Comparison of ENCODE assay signal across 8 mouse cellular contexts in the genomic region with DNA sequence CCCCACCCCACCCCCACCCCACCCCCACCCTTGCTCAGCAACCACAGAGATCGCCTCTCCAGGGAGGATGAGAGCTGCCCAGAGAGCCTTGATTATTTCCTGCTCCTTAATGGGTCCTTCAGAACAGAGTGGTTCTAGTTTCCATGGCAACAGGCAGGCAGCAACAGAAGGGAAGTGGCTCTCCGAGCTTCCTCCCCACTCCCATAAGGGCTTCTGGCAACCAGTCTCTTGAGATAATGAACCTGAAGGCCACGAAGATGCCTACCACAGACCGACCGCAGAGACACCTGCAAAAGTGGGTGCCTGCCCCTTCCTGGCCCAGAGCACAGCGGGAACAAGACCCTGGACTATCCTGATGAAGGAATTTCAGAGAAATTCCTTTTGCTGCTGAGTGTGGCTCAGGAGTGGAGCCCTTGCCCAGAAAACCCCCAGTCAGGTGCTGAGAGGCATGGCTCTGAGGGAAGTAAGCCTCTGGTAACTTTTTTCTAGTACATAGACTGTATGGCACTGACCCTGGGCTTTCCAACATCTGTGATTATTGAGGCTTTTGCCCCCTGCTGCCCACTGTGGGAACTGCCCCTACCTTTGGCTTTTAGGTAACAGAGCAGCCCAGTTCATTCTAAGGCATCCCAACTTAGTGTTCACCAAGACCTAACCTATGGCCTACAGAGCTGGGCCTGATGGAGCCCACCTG. TPM values are rescaled to one million over a fixed set of nuclear protein-coding genes. Genes with fewer than 3 reads are reported as not detected.
DNase-seq lines count a peak whose midpoint lies in the region; ATAC-seq and TF ChIP-seq lines count a peak whose summit lies in the region.
"Had no signal": no experiment of that assay in that cellular context is flagged by ENCODE, and none has a peak within 500 bp of the region (broad histone marks: within the 10 kb centered on the region; RNA-seq: fewer than 3 reads in every experiment).

No protein-coding gene starts in this region.

- TF ChIP-seq CTCF in ES-Bruce4 (IDR thresholded peaks at IDR 0.05; ENCODE audit: low read depth, low read length): peak; percentile 60

- peak; percentile 46 for DNase-seq in WW6 (ENCODE audit: low read depth, low spot score)
- DNase-seq in embryonic facial prominence, embryonic 11.5 days (ENCODE audit: low spot score): peak; percentile 81
- DNase-seq in heart, postnatal 4 days: peak; percentile 81
- DNase-seq in layer of hippocampus, adult 9-10 months (ENCODE audit: low spot score): peak; percentile 65
- peak; percentile 94 for DNase-seq in lung, postnatal 36 days
- peak; percentile 77 to 90 for DNase-seq in right cerebral cortex, postnatal 10 days (ENCODE audit: low spot score in 2 of 2)

- no peaks in the 10 kb centered on the region for H3K27me3 ChIP-seq in ES-Bruce4 (ENCODE audit: control insufficient read depth, insufficient read depth, low read length, poor library complexity, severe bottlenecking)
- no peaks in the 10 kb centered on the region for H3K27me3 ChIP-seq in embryonic facial prominence, embryonic 11.5 days (ENCODE audit: control insufficient read depth, insufficient read depth, low read length)
- H3K27me3 ChIP-seq: limb, embryonic 13.5 days had no signal

- no peaks in the 10 kb centered on the region for H3K36me3 ChIP-seq in ES-Bruce4 (ENCODE audit: control insufficient read depth, insufficient read depth, low read length, poor library complexity, severe bottlenecking)
- H3K36me3 ChIP-seq in embryonic facial prominence, embryonic 11.5 days (replicated peaks; ENCODE audit: control insufficient read depth, insufficient read depth, low read depth, low read length): no peaks in the 10 kb centered on the region
- H3K36me3 ChIP-seq: limb, embryonic 13.5 days had no signal

- no peak for TF ChIP-seq EP300 in ES-Bruce4 (IDR thresholded peaks at IDR 0.05; ENCODE audit: insufficient read depth, low read depth, low read length)

- 28% methylated on average over 6 of the region's 6 CpGs for WGBS in embryonic facial prominence, embryonic 11.5 days

- no peak overlapping the region for H3K4me3 ChIP-seq in ES-Bruce4 (ENCODE audit: low read depth, low read length)
- no peak overlapping the region for H3K4me3 ChIP-seq in embryonic facial prominence, embryonic 11.5 days (ENCODE audit: low read depth, low read length)
- H3K4me3 ChIP-seq: limb, embryonic 13.5 days had no signal

- H3K4me1 ChIP-seq in ES-Bruce4 (ENCODE audit: control insufficient read depth, insufficient read depth, low read length): no peaks in the 10 kb centered on the region
- no peaks in the 10 kb centered on the region; the same call in 1 of the 2 replicates for H3K4me1 ChIP-seq in embryonic facial prominence, embryonic 11.5 days (ENCODE audit: control insufficient read depth, insufficient read depth, low read length)

- no peak overlapping the region for H3K9ac ChIP-seq in ES-Bruce4 (ENCODE audit: low read depth, poor library complexity, severe bottlenecking)
- no peak overlapping the region for H3K9ac ChIP-seq in embryonic facial prominence, embryonic 11.5 days (replicated peaks; ENCODE audit: low read length)
- H3K9ac ChIP-seq: limb, embryonic 13.5 days had no signal

- ATAC-seq in embryonic facial prominence, embryonic 11.5 days (replicated peaks; ENCODE audit: insufficient number of reproducible peaks, low FRiP score, low TSS enrichment, low read depth): no peak

- H3K27ac ChIP-seq in ES-Bruce4 (ENCODE audit: insufficient read depth, low read length): no peak overlapping the region
- no peak overlapping the region for H3K27ac ChIP-seq in embryonic facial prominence, embryonic 11.5 days (replicated peaks; ENCODE audit: low read depth, low read length)
- H3K27ac ChIP-seq: limb, embryonic 13.5 days had no signal

- TF ChIP-seq POLR2A in ES-Bruce4 (IDR thresholded peaks at IDR 0.05; ENCODE audit: insufficient read depth, low read length): no peak

- no peak overlapping the region for H3K4me2 ChIP-seq in embryonic facial prominence, embryonic 11.5 days (ENCODE audit: low read depth, low read length)
- H3K4me2 ChIP-seq: limb, embryonic 13.5 days had no signal

- H3K9me3 ChIP-seq in ES-Bruce4 (replicated peaks; ENCODE audit: control insufficient read depth, insufficient read depth, low read length, poor library complexity, severe bottlenecking): no peaks in the 10 kb centered on the region
- H3K9me3 ChIP-seq in embryonic facial prominence, embryonic 11.5 days (replicated peaks; ENCODE audit: control insufficient read depth, low read length): no peaks in the 10 kb centered on the region
- H3K9me3 ChIP-seq: limb, embryonic 13.5 days had no signal

RNA-seq across cellular contexts. Expression of a gene that starts 5.3 kb away (rescaled TPM):
- 4.9 and 5.4 TPM in 2 replicates for polyA plus RNA-seq in ES-Bruce4 (2011; ENCODE audit: insufficient read depth, insufficient read length, low read depth, missing spikeins)
- 10.1 and 11.6 TPM in 2 replicates for polyA plus RNA-seq in embryonic facial prominence, embryonic 11.5 days (2014; fragmentation: Nextera tagmentation; extraction: Ambion mirVana)
- 10 to 100 TPM; 69.6 to 73.8 TPM for total RNA-seq in heart, postnatal 4 days (2021)

RNA-seq across cellular contexts. Expression of a gene that starts 25.3 kb away (rescaled TPM):
- 4.0 and 4.7 TPM in 2 replicates for polyA plus RNA-seq in ES-Bruce4 (2011; ENCODE audit: insufficient read depth, insufficient read length, low read depth, missing spikeins)
- polyA plus RNA-seq in embryonic facial prominence, embryonic 11.5 days (2014; fragmentation: Nextera tagmentation; extraction: Ambion mirVana): 2.9 and 3.6 TPM in 2 replicates
- 10 to 100 TPM; 10.3 to 10.8 TPM for total RNA-seq in heart, postnatal 4 days (2021)

RNA-seq across cellular contexts. Expression of a gene that starts 32.6 kb away (rescaled TPM):
- polyA plus RNA-seq in ES-Bruce4 (2011; ENCODE audit: insufficient read depth, insufficient read length, low read depth, missing spikeins): 20.9 and 21.1 TPM in 2 replicates
- polyA plus RNA-seq in embryonic facial prominence, embryonic 11.5 days (2014; fragmentation: Nextera tagmentation; extraction: Ambion mirVana): 23.7 and 33.1 TPM in 2 replicates
- 10 to 100 TPM; 29.1 to 31.2 TPM for total RNA-seq in heart, postnatal 4 days (2021)

RNA-seq across cellular contexts. Expression of a gene that starts 41.4 kb away (rescaled TPM):
- polyA plus RNA-seq in ES-Bruce4 (2011; ENCODE audit: insufficient read depth, insufficient read length, low read depth, missing spikeins): 57.1 and 60.2 TPM in 2 replicates
- 33.0 and 48.5 TPM in 2 replicates for polyA plus RNA-seq in embryonic facial prominence, embryonic 11.5 days (2014; fragmentation: Nextera tagmentation; extraction: Ambion mirVana)
- 10 to 100 TPM; 56.3 to 65.7 TPM for total RNA-seq in heart, postnatal 4 days (2021)

RNA-seq across cellular contexts. Expression of a gene that starts 48.8 kb away (rescaled TPM):
- not detected in 2 replicates for polyA plus RNA-seq in ES-Bruce4 (2011; ENCODE audit: insufficient read depth, insufficient read length, low read depth, missing spikeins)
- polyA plus RNA-seq in embryonic facial prominence, embryonic 11.5 days (2014; fragmentation: Nextera tagmentation; extraction: Ambion mirVana): not detected in 2 replicates
- not detected for total RNA-seq in heart, postnatal 4 days (2021)
- polyA plus RNA-seq: limb, embryonic 13.5 days had no signal
